In genomic region chr7:142533059-142533855, GRCm38 (mm10) we compare ENCODE assay signal across 8 mouse cellular contexts. TPM values are rescaled to one million over a fixed set of nuclear protein-coding genes. Genes with fewer than 3 reads are reported as not detected.
A peak's percentile ranks its signal among the peaks of the same experiment; 100 is the strongest.
DNase-seq lines count a peak whose midpoint lies in the region; ATAC-seq lines count a peak whose summit lies in the region.

No protein-coding gene starts in this region.

- H3K4me2 ChIP-seq in embryonic facial prominence, embryonic 14.5 days (ENCODE audit: low read depth, low read length), result peak overlapping the region; percentile 79
- peak overlapping the region; percentile 79 for H3K4me2 ChIP-seq in limb, embryonic 13.5 days (replicated peaks)
- H3K4me2 ChIP-seq in midbrain, embryonic 15.5 days, result peak overlapping the region; percentile 76

- 0 out of 2 replicates have a peak, but pooled peaks cover 5% of the 10 kb centered on the region for H3K36me3 ChIP-seq in embryonic facial prominence, embryonic 14.5 days (ENCODE audit: control insufficient read depth, insufficient read depth, low read length)
- no peaks in the 10 kb centered on the region for H3K36me3 ChIP-seq in limb, embryonic 13.5 days
- no peaks in the 10 kb centered on the region for H3K36me3 ChIP-seq in midbrain, embryonic 15.5 days (replicated peaks)

- H3K27me3 ChIP-seq in embryonic facial prominence, embryonic 14.5 days (replicated peaks; ENCODE audit: control insufficient read depth, insufficient read depth, low read length), result no peaks in the 10 kb centered on the region
- H3K27me3 ChIP-seq in limb, embryonic 13.5 days, result no peaks in the 10 kb centered on the region
- H3K27me3 ChIP-seq in midbrain, embryonic 15.5 days (replicated peaks), result peaks cover 3% of the 10 kb centered on the region; the same call in 1 of the 2 replicates

- no peaks in the 10 kb centered on the region for H3K9me3 ChIP-seq in embryonic facial prominence, embryonic 14.5 days (ENCODE audit: control insufficient read depth, low read length)
- H3K9me3 ChIP-seq in limb, embryonic 13.5 days, result no peaks in the 10 kb centered on the region
- no peaks in the 10 kb centered on the region for H3K9me3 ChIP-seq in midbrain, embryonic 15.5 days

- H3K4me3 ChIP-seq in embryonic facial prominence, embryonic 14.5 days (ENCODE audit: low read depth, low read length), result peak overlapping the region; percentile 61
- H3K4me3 ChIP-seq in limb, embryonic 13.5 days, result peak overlapping the region; percentile 58
- peak overlapping the region; percentile 67 for H3K4me3 ChIP-seq in midbrain, embryonic 15.5 days

- peaks cover 43% of the 10 kb centered on the region for H3K4me1 ChIP-seq in embryonic facial prominence, embryonic 14.5 days (ENCODE audit: control insufficient read depth, insufficient read depth, low read length)
- H3K4me1 ChIP-seq in limb, embryonic 13.5 days, result peaks cover 79% of the 10 kb centered on the region
- peaks cover 13% of the 10 kb centered on the region for H3K4me1 ChIP-seq in midbrain, embryonic 15.5 days

- ATAC-seq in embryonic facial prominence, embryonic 14.5 days (ENCODE audit: low read depth), result peak; percentile 87
- peak; percentile 71 for ATAC-seq in limb, embryonic 13.5 days (ENCODE audit: low FRiP score, low read depth)
- peak; percentile 90 for ATAC-seq in midbrain, embryonic 15.5 days (replicated peaks)

- peak overlapping the region; percentile 96 for H3K27ac ChIP-seq in embryonic facial prominence, embryonic 14.5 days (replicated peaks; ENCODE audit: low read depth, low read length)
- H3K27ac ChIP-seq in limb, embryonic 13.5 days, result peak overlapping the region; percentile 96
- peak overlapping the region; percentile 75 for H3K27ac ChIP-seq in midbrain, embryonic 15.5 days

- peak; percentile 87 for DNase-seq in 416B (ENCODE audit: low read depth)
- DNase-seq in adrenal gland, postnatal 4 days (ENCODE audit: low spot score in 2 of 2), result peak; percentile 67 to 78
- DNase-seq in embryonic facial prominence, embryonic 14.5 days (ENCODE audit: low spot score), result peak; percentile 88
- DNase-seq in heart, adult 8-10 months (ENCODE audit: low spot score), result peak; percentile 79
- peak; percentile 83 for DNase-seq in kidney, adult 9 months
- DNase-seq in spleen, adult 18-20 months, result peak; percentile 74 to 84

- peak overlapping the region; percentile 90 for H3K9ac ChIP-seq in embryonic facial prominence, embryonic 14.5 days (ENCODE audit: low read depth, low read length)
- peak overlapping the region; percentile 83 for H3K9ac ChIP-seq in limb, embryonic 13.5 days
- peak overlapping the region; percentile 48 for H3K9ac ChIP-seq in midbrain, embryonic 15.5 days

- WGBS in embryonic facial prominence, embryonic 14.5 days, result 3% methylated on average over 16 of the region's 44 CpGs
- WGBS in limb, embryonic 13.5 days, result under 1% methylated on average over 44 of the region's 44 CpGs
- WGBS in midbrain, embryonic 15.5 days, result under 1% methylated on average over 44 of the region's 44 CpGs

RNA-seq across cellular contexts. Expression of gene Mrpl23, which starts 0.8 kb away (rescaled TPM):
- 1 to 10 TPM; 8.2 to 9.5 TPM for total RNA-seq in adrenal gland, postnatal 4 days (2021)
- polyA plus RNA-seq in embryonic facial prominence, embryonic 14.5 days (2014; fragmentation: Nextera tagmentation; extraction: Ambion mirVana), result 30.3 and 33.1 TPM in 2 replicates
- total RNA-seq in heart, adult 8-10 months (2022), result 10 to 100 TPM in 2 of 4 experiments, 1 to 10 TPM in 1, under 1 TPM in 1; 0.90 to 35.4 (median 16.1) TPM
- polyA plus RNA-seq in limb, embryonic 13.5 days (2015; fragmentation: Nextera tagmentation; extraction: Ambion mirVana), result 27.3 and 35.1 TPM in 2 replicates
- 22.4 and 24.0 TPM in 2 replicates for polyA plus RNA-seq in midbrain, embryonic 15.5 days (2015; fragmentation: Nextera tagmentation; extraction: Ambion mirVana)

RNA-seq across cellular contexts. Expression of gene Tnnt3, which starts 34.6 kb away (rescaled TPM):
- 100 to 1,000 TPM; 118 to 299 TPM for total RNA-seq in adrenal gland, postnatal 4 days (2021)
- polyA plus RNA-seq in embryonic facial prominence, embryonic 14.5 days (2014; fragmentation: Nextera tagmentation; extraction: Ambion mirVana), result 376 and 643 TPM in 2 replicates
- 10 to 100 TPM in 1 of 4 experiments, 1 to 10 TPM in 3; 7.6 to 13.6 (median 9.6) TPM for total RNA-seq in heart, adult 8-10 months (2022)
- 60.9 and 62.3 TPM in 2 replicates for polyA plus RNA-seq in limb, embryonic 13.5 days (2015; fragmentation: Nextera tagmentation; extraction: Ambion mirVana)
- polyA plus RNA-seq in midbrain, embryonic 15.5 days (2015; fragmentation: Nextera tagmentation; extraction: Ambion mirVana), result 1.6 TPM in 2 replicates

Comparison
In these comparisons a context has a peak if more than half of its experiments do, and no peak if none do; other contexts are left out.
1. Peak in every context shown above with its lines: DNase-seq, ATAC-seq, H3K4me3 ChIP-seq and H3K27ac ChIP-seq.
2. RNA of gene Tnnt3, which starts 34.6 kb away (polyA plus RNA-seq): 376 to 643 TPM in embryonic facial prominence, embryonic 14.5 days and 60.9 to 62.3 TPM in limb, embryonic 13.5 days; 1.6 TPM in midbrain, embryonic 15.5 days; every median in the first group is over 10 times any median in the second.